Mouse (Mus musculus): ENCODE data around the gene Ugcg. TPM values are rescaled to one million over a fixed set of nuclear protein-coding genes. Genes with fewer than 3 reads are reported as not detected.

Ugcg gene
- polyA plus RNA-seq, 1 experiment: 87.0 TPM

DNA sequence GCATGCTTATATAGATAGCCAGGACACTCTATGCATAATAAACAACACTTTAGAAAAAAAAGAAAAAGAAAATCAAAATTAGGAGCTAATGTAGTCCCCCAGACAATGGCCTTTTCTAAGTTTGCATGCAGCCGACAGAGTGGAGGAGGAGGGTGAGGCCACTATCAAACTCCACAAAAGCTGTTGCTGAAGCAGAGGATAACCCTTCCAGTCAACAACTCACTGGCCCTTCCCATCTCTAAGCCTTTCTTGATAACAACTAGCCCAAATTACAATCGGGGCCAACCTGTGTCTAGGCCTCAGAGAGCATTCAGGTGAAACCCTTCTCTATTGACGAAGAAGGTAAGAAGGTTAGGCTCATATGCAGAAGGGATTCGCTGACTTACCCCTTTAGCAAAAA is 56.7 kb downstream of the Ugcg start:
- no peak for TF ChIP-seq POLR2A (IDR thresholded peaks at IDR 0.05; ENCODE audit: low read depth, low read length)
- TF ChIP-seq CTCF (IDR thresholded peaks at IDR 0.05; ENCODE audit: borderline replicate concordance, insufficient read depth, low read length): no peak
- Histone ChIP-seq H3K27ac (ENCODE audit: insufficient read depth, low read length) (no peak overlapping the region), H3K4me3 (ENCODE audit: insufficient read depth, low read length) (no peak overlapping the region), H3K4me1 (ENCODE audit: control insufficient read depth, insufficient read depth, low read length) (no peaks in the 10 kb centered on the region)

DNA sequence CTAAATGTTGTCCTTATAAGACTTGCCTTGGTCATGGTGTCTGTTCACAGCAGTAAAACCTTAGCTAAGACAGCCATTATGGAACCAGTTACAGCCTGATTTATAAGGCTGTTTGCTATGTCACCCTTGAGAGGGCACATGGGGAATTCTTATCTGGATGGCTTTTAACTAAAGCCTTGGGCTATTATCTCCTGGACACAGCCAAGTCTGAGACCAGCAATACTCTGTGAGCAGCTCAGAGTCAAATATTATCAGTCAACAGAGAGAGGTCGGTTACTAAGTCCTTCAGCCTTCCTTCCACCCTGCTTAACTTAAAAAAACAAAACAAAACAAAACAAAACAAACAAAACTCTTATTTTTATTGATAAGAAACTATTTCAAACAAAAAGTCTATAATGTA is 58.5 kb downstream of the Ugcg start:
- no peak overlapping the region for H3K27ac ChIP-seq (ENCODE audit: insufficient read depth, low read length)
- TF ChIP-seq POLR2A (IDR thresholded peaks at IDR 0.05; ENCODE audit: low read depth, low read length) (no peak), CTCF (IDR thresholded peaks at IDR 0.05; ENCODE audit: borderline replicate concordance, insufficient read depth, low read length) (no peak)
- no peak overlapping the region for H3K4me3 ChIP-seq (ENCODE audit: insufficient read depth, low read length)
- no peaks in the 10 kb centered on the region; the same call in 1 of the 2 replicates for H3K4me1 ChIP-seq (ENCODE audit: control insufficient read depth, insufficient read depth, low read length)

DNA sequence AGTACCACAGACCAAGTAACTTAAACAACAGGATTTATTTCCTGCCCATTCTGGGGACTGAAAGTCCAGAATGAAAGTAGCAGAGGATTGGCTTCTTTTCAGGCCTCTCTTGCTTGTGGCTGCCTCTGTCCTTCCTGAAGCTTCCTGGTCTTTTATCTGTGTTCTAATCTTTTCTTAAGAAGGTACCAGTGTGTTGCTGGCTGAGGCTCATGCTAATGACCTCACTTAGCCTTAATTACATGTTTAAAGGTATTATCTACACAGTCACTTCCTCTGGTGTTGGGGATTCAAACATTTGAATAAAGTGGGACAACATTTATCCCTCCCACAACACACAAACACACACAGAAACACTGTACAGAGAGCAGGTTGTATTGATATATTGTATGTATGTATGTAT is 59.0 kb downstream of the Ugcg start:
- Histone ChIP-seq H3K4me3 (ENCODE audit: insufficient read depth, low read length) (no peak overlapping the region), H3K27ac (ENCODE audit: insufficient read depth, low read length) (no peak overlapping the region), H3K4me1 (ENCODE audit: control insufficient read depth, insufficient read depth, low read length) (no peaks in the 10 kb centered on the region; the same call in 1 of the 2 replicates)
- no peak for TF ChIP-seq CTCF (IDR thresholded peaks at IDR 0.05; ENCODE audit: borderline replicate concordance, insufficient read depth, low read length)
- no peak for TF ChIP-seq POLR2A (IDR thresholded peaks at IDR 0.05; ENCODE audit: low read depth, low read length)

DNA sequence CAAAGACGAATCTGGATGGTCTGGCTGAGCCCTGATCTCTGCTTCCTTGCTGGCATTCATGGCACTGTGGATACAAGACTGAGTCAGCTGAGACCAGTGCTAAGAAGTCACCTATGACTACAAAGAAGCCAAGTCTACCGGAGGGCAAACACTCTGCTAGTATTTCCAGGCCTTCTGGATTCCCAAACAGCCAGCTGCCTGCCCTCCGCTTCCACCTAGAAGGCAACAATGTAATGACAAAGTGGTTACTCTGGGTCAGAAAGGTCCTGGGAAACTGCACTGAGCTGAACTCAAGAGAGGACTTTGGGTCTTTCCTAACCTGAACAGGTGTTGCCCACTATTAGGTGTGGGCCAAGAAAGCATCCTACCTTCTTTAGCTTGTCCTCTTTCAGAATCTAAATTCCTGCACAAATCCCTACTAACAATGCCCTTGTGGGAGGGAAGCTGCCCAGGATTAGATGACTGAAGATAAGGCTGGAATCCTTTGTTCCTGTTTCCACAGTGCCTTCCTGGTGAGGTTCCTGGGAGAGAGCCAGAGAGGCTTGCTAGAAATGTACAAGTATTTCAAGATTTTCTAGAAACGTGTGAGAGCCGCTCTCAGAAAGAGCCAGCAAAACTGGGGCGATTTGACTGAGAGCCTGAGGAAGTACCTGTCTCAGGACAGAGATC is 63.5 kb downstream of the Ugcg start:
- Histone ChIP-seq H3K4me3 (ENCODE audit: insufficient read depth, low read length) (no peak overlapping the region), H3K4me1 (ENCODE audit: control insufficient read depth, insufficient read depth, low read length) (peaks cover 2% of the 10 kb centered on the region), H3K27ac (ENCODE audit: insufficient read depth, low read length) (no peak overlapping the region)
- TF ChIP-seq POLR2A (IDR thresholded peaks at IDR 0.05; ENCODE audit: low read depth, low read length): no peak
- TF ChIP-seq CTCF (IDR thresholded peaks at IDR 0.05; ENCODE audit: borderline replicate concordance, insufficient read depth, low read length): no peak

DNA sequence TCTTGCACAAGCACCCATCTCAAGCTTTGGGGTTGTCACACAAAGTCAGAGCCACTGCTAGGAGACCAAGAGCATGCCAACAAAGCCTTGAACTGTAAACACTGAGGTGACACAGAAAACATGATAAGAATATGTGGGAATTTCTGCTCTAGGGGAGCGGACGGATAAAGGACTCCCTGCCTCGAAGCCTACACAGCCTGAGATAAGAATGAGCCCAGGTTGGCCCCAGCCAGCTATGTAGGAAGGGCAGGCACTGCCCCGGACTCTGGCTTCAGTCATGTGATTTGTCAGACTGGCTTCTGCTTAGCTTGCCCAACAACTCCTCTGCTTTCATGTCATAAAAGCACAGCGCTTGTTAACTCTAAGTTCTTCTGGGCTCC is 64.0 kb downstream of the Ugcg start:
- TF ChIP-seq POLR2A (IDR thresholded peaks at IDR 0.05; ENCODE audit: low read depth, low read length) (no peak), CTCF (IDR thresholded peaks at IDR 0.05; ENCODE audit: borderline replicate concordance, insufficient read depth, low read length) (no peak)
- Histone ChIP-seq H3K27ac (ENCODE audit: insufficient read depth, low read length) (no peak overlapping the region), H3K4me1 (ENCODE audit: control insufficient read depth, insufficient read depth, low read length) (peaks cover 2% of the 10 kb centered on the region), H3K4me3 (ENCODE audit: insufficient read depth, low read length) (no peak overlapping the region)

DNA sequence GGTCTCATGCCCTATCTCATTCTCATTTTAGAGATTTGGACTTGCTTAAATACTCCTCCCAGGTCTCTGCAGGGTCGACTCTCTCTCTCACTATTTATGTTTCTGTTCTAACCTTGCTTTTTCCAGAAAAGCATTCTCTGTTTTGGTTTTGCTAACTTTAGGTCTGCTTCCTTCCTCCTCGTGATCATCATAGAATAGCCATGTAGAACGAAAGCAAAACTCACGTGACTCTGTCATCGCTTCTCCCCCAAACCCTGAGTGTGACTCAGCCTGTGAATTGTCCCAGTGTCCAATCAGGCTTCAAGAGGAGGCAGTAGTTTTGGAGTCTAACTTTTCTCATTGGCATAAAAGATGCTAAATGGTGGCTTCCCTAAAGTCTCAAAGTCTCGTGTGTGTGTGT is 65.3 kb downstream of the Ugcg start:
- no peak overlapping the region for H3K4me3 ChIP-seq (ENCODE audit: insufficient read depth, low read length)
- peaks cover 2% of the 10 kb centered on the region for H3K4me1 ChIP-seq (ENCODE audit: control insufficient read depth, insufficient read depth, low read length)
- TF ChIP-seq CTCF (IDR thresholded peaks at IDR 0.05; ENCODE audit: borderline replicate concordance, insufficient read depth, low read length) (no peak), POLR2A (IDR thresholded peaks at IDR 0.05; ENCODE audit: low read depth, low read length) (no peak)
- no peak overlapping the region for H3K27ac ChIP-seq (ENCODE audit: insufficient read depth, low read length)

DNA sequence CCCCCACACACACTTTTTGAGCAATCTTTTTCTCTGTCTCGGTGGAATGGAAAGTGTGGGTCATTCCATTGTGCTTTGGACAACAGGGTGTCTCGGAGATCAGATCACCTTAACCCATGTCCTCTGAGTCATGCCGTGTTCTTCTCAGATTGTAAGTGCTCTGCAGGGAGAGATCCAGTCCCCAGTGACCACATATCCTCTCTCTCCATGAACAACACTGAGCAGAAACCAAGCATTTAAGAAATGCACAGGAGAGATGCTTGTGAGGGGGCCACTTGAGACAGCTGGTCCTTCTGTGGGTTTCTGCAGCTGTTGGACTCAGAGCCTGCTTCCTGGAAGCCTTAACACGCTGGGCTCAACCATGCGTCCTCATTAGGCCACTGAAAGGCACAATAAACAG is 66.9 kb downstream of the Ugcg start:
- no peak overlapping the region for H3K27ac ChIP-seq (ENCODE audit: insufficient read depth, low read length)
- H3K4me1 ChIP-seq (ENCODE audit: control insufficient read depth, insufficient read depth, low read length): peaks cover 2% of the 10 kb centered on the region
- no peak overlapping the region for H3K4me3 ChIP-seq (ENCODE audit: insufficient read depth, low read length)
- TF ChIP-seq CTCF (IDR thresholded peaks at IDR 0.05; ENCODE audit: borderline replicate concordance, insufficient read depth, low read length) (no peak), POLR2A (IDR thresholded peaks at IDR 0.05; ENCODE audit: low read depth, low read length) (no peak)

DNA sequence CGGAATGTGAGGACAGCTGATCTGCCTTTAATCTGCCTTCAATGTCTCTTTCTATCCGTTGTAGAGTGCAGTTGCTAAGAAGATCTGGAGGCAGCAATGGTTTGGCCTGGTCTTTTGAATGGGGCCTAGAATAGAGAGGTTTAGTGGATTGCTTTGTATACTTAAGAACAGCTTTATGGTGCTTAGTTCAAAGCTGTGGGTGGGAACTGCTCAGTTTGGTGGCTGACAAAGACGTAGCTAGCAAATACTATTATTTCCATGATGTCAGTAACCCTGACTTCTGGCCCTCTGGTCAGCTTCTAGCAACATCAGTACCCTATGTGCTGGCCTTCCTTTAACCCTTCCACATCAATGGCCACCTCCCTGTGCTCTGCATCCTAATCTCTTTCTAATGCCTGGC is 68.8 kb downstream of the Ugcg start:
- no peak overlapping the region for H3K27ac ChIP-seq (ENCODE audit: insufficient read depth, low read length)
- TF ChIP-seq POLR2A (IDR thresholded peaks at IDR 0.05; ENCODE audit: low read depth, low read length): no peak
- H3K4me3 ChIP-seq (ENCODE audit: insufficient read depth, low read length): no peak overlapping the region
- peaks cover 2% of the 10 kb centered on the region; the same call in 1 of the 2 replicates for H3K4me1 ChIP-seq (ENCODE audit: control insufficient read depth, insufficient read depth, low read length)

DNA sequence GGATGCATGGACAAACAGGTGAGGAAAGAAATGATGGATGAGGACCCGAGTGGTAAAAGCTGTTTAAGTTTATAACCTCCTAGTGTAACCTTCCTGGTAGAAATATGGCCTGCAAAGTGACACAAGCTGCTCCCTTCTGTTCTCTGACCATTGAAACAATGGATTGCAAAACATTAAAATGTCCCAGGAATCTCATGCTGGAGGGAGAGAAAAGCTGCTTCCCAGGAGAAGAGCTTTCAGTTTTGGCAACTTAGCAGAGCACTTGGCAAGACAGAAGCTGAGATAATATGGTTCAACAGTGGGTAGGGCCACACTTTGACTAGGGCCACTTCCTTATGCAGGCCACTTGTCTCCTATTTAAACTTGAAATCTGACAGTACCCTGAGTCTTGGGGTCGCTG is 69.7 kb downstream of the Ugcg start:
- Histone ChIP-seq H3K4me1 (ENCODE audit: control insufficient read depth, insufficient read depth, low read length) (peaks cover 2% of the 10 kb centered on the region; the same call in 1 of the 2 replicates), H3K4me3 (ENCODE audit: insufficient read depth, low read length) (no peak overlapping the region), H3K27ac (ENCODE audit: insufficient read depth, low read length) (no peak overlapping the region)
- no peak for TF ChIP-seq CTCF (IDR thresholded peaks at IDR 0.05; ENCODE audit: borderline replicate concordance, insufficient read depth, low read length)
- TF ChIP-seq POLR2A (IDR thresholded peaks at IDR 0.05; ENCODE audit: low read depth, low read length): no peak

DNA sequence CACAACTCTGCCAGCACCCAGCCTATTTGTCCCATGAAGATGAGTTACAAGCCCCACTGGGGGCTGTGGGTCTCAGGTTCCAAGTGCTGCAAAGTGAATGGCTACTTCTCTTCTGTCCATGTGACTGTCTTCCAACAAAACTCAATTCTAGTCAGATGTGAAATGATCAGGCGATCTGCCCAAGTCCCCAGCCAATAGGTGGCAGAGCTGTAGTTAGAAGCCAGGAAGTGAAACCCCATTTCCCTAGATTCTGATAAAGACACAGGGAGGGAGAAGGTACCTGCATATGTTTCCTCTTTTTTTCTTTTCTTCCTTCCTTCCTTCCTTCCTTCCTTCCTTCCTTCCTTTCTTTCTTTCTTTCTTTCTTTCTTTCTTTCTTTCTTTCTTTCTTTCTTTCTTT is 70.7 kb downstream of the Ugcg start:
- peaks cover 2% of the 10 kb centered on the region; the same call in 1 of the 2 replicates for H3K4me1 ChIP-seq (ENCODE audit: control insufficient read depth, insufficient read depth, low read length)

More for the DNA sequence above, 70.7 kb downstream of the Ugcg start:
- no peak overlapping the region for H3K27ac ChIP-seq (ENCODE audit: insufficient read depth, low read length)
- TF ChIP-seq POLR2A (IDR thresholded peaks at IDR 0.05; ENCODE audit: low read depth, low read length) (no peak), CTCF (IDR thresholded peaks at IDR 0.05; ENCODE audit: borderline replicate concordance, insufficient read depth, low read length) (no peak)
- no peak overlapping the region for H3K4me3 ChIP-seq (ENCODE audit: insufficient read depth, low read length)
